ENCODE assay signal across 10 mouse cellular contexts in the genomic region with DNA sequence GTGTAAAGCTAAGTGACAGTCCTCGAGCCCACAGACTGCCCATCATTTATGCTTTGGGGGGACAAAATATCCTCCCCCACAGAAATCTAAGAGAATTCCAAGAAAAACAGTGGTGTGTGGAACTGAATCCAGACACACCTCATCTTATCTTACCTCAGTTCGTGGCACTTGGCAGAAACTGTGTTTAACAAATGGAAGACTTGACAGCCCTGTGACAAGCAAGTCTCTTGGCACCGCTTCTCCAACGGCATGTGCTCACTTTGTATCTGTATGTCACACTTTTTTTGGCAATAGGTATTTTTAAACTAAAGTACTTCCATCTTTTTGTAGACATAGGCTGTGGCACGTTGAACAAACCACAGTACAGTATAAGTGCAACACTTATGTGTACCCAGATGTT. TPM values are rescaled to one million over a fixed set of nuclear protein-coding genes. Genes with fewer than 3 reads are reported as not detected.
DNase-seq lines count a peak whose midpoint lies in the region; ATAC-seq and TF ChIP-seq lines count a peak whose summit lies in the region.
"Had no signal": no experiment of that assay in that cellular context is flagged by ENCODE, and none has a peak within 500 bp of the region (broad histone marks: within the 10 kb centered on the region; RNA-seq: fewer than 3 reads in every experiment).

No protein-coding gene starts in this region.

- H3K36me3 ChIP-seq in kidney, embryonic 16.5 days (ENCODE audit: insufficient read depth, low read length) = no peaks in the 10 kb centered on the region
- H3K36me3 ChIP-seq: embryonic facial prominence, embryonic 12.5 days had no signal

- TF ChIP-seq POLR2A in brain, embryonic 14.5 days (IDR thresholded peaks at IDR 0.05; ENCODE audit: borderline replicate concordance, extremely low read depth, insufficient read depth, insufficient read length, poor library complexity, severe bottlenecking) = no peak

- 56% methylated on average over 5 of the region's 5 CpGs for WGBS in kidney, embryonic 16.5 days

- no peak overlapping the region for H3K4me2 ChIP-seq in kidney, embryonic 16.5 days (replicated peaks; ENCODE audit: low read depth, low read length)
- H3K4me2 ChIP-seq: embryonic facial prominence, embryonic 12.5 days had no signal

- H3K27ac ChIP-seq in kidney, embryonic 16.5 days (ENCODE audit: low read length) = no peak overlapping the region
- H3K27ac ChIP-seq: embryonic facial prominence, embryonic 12.5 days had no signal

- H3K9ac ChIP-seq in kidney, embryonic 16.5 days (replicated peaks; ENCODE audit: low read length) = no peak overlapping the region
- H3K9ac ChIP-seq: embryonic facial prominence, embryonic 12.5 days had no signal

- no peak for ATAC-seq in kidney, embryonic 16.5 days (ENCODE audit: low FRiP score, low TSS enrichment)

- no peaks in the 10 kb centered on the region for H3K9me3 ChIP-seq in kidney, embryonic 16.5 days (ENCODE audit: low read length)
- H3K9me3 ChIP-seq: embryonic facial prominence, embryonic 12.5 days had no signal

- no peak overlapping the region for H3K4me3 ChIP-seq in kidney, embryonic 16.5 days (ENCODE audit: low read length)
- H3K4me3 ChIP-seq: embryonic facial prominence, embryonic 12.5 days; myocyte had no signal

- H3K27me3 ChIP-seq in kidney, embryonic 16.5 days (ENCODE audit: insufficient read depth, low read length) = no peaks in the 10 kb centered on the region
- H3K27me3 ChIP-seq: embryonic facial prominence, embryonic 12.5 days had no signal

- intact Hi-C loops in heart, postnatal 14 days (cut with DNase I) = no loop called here

- no peak for TF ChIP-seq CTCF in brain, embryonic 14.5 days (IDR thresholded peaks at IDR 0.05; ENCODE audit: borderline replicate concordance, extremely low read depth, insufficient read depth, insufficient read length)

- peak; percentile 14 for DNase-seq in layer of hippocampus, adult 9-11 months
- no peak for DNase-seq in layer of hippocampus, adult 8-10 months (ENCODE audit: low spot score in 2 of 2)
- peak; percentile 70 for DNase-seq in brain, adult 2 months (ENCODE audit: low read depth, low spot score)
- DNase-seq in brain, embryonic 14.5 days (ENCODE audit: low read depth) = peak; percentile 72
- DNase-seq in heart, postnatal 14 days = peak; percentile 5 to 6
- no peak for DNase-seq in B cell, adult 2 months
- DNase-seq: kidney, adult 2 months had no signal

- no peaks in the 10 kb centered on the region for H3K4me1 ChIP-seq in kidney, embryonic 16.5 days (ENCODE audit: insufficient read depth, low read length)
- H3K4me1 ChIP-seq: embryonic facial prominence, embryonic 12.5 days had no signal

RNA-seq across cellular contexts. Expression of a gene that starts 44.3 kb away (rescaled TPM):
- 10 to 100 TPM in 2 of 4 experiments, 1 to 10 TPM in 2; 8.7 to 78.2 (median 39.6) TPM for total RNA-seq in layer of hippocampus, adult 8-10 months (2022)
- 5.6 and 6.0 TPM in 2 replicates for polyA plus RNA-seq in brain, embryonic 14.5 days (2012; rRNA removed)
- 1 to 10 TPM; 3.1 to 3.3 TPM for total RNA-seq in heart, postnatal 14 days (2021)
- polyA plus RNA-seq in kidney, embryonic 16.5 days (2015; fragmentation: Nextera tagmentation; extraction: Ambion mirVana) = 5.0 and 6.3 TPM in 2 replicates
- polyA plus RNA-seq: myocyte had no signal

Comparison
In these comparisons a context has a peak if more than half of its experiments do, and no peak if none do; other contexts are left out.
1. DNase-seq: peak in layer of hippocampus, adult 9-11 months (single experiment), brain, adult 2 months (single experiment), brain, embryonic 14.5 days (single experiment) and heart, postnatal 14 days (2 of 2); none in layer of hippocampus, adult 8-10 months (0 of 2) and B cell, adult 2 months (0 of 2).